8 mouse cellular contexts compared by ENCODE assay signal in the genomic region with DNA sequence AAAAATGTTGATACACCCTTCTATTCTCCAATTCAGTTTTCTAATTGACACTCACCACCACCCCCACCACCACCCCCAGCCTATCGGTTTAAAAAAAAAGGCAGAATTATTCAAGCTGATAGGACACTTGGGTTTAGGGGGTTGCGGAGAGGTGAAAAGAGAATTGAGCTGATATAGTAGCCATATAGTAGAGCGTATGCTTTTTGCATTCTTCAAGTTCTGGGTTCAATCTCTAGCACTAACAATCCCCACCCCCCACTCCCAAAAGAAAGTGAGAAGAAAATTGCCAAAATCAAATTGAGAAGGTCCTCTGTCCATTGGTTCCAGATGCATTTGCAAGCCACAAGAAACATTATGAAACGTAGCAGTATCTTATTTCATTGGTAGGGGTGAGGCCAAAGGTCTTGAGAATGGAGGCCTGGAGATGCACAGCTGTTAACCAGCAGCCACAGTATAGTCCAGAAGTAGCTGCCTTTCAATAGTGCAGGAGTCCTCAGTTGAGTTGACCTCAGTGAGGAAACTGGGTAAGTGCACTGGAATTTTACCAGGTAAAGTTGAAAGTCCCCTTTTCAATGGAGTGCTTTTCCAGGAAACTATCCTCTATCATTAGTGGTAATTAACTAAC. TPM values are rescaled to one million over a fixed set of nuclear protein-coding genes. Genes with fewer than 3 reads are reported as not detected.
DNase-seq lines count a peak whose midpoint lies in the region; ATAC-seq and TF ChIP-seq lines count a peak whose summit lies in the region.

No protein-coding gene starts in this region.

- no peaks in the 10 kb centered on the region for H3K9me3 ChIP-seq in lung, embryonic 14.5 days (ENCODE audit: low read depth, low read length)
- no peaks in the 10 kb centered on the region for H3K9me3 ChIP-seq in embryonic facial prominence, embryonic 11.5 days (replicated peaks; ENCODE audit: control insufficient read depth, low read length)
- H3K9me3 ChIP-seq in kidney, embryonic 16.5 days (ENCODE audit: low read length) = no peaks in the 10 kb centered on the region
- no peaks in the 10 kb centered on the region for H3K9me3 ChIP-seq in neural tube, embryonic 14.5 days (ENCODE audit: control insufficient read depth, low read length)

- WGBS in lung, embryonic 14.5 days = 39% methylated on average over 4 of the region's 4 CpGs
- WGBS in embryonic facial prominence, embryonic 11.5 days = 12% methylated on average over 4 of the region's 4 CpGs
- 37% methylated on average over 4 of the region's 4 CpGs for WGBS in kidney, embryonic 16.5 days
- 30% methylated on average over 4 of the region's 4 CpGs for WGBS in neural tube, embryonic 14.5 days

- no peak for TF ChIP-seq CTCF in lung, embryonic 14.5 days (IDR thresholded peaks at IDR 0.05; ENCODE audit: low read depth)

- no peaks in the 10 kb centered on the region for H3K4me1 ChIP-seq in lung, embryonic 14.5 days (ENCODE audit: insufficient read depth)
- no peaks in the 10 kb centered on the region for H3K4me1 ChIP-seq in embryonic facial prominence, embryonic 11.5 days (ENCODE audit: control insufficient read depth, insufficient read depth, low read length)
- peaks cover 19% of the 10 kb centered on the region for H3K4me1 ChIP-seq in kidney, embryonic 16.5 days (ENCODE audit: insufficient read depth, low read length)
- peaks cover 18% of the 10 kb centered on the region; the same call in 1 of the 2 replicates for H3K4me1 ChIP-seq in neural tube, embryonic 14.5 days (ENCODE audit: control insufficient read depth, insufficient read depth, low read length)

- DNase-seq in lung, embryonic 14.5 days = peak; percentile 7
- no peak for DNase-seq in lung, postnatal 14 days
- DNase-seq in embryonic facial prominence, embryonic 11.5 days (ENCODE audit: low spot score) = peak; percentile 68
- no peak for DNase-seq in right cerebral cortex, adult 18-20 months
- DNase-seq in thymus, postnatal 36 days = no peak
- no peak for DNase-seq in urinary bladder, postnatal 25 days (ENCODE audit: low spot score)

- peak overlapping the region; percentile 89 for H3K4me3 ChIP-seq in lung, embryonic 14.5 days (ENCODE audit: low read depth, low read length)
- H3K4me3 ChIP-seq in embryonic facial prominence, embryonic 11.5 days (ENCODE audit: low read depth, low read length) = peak overlapping the region; percentile 67
- peak overlapping the region; percentile 93 for H3K4me3 ChIP-seq in kidney, embryonic 16.5 days (ENCODE audit: low read length)
- peak overlapping the region; percentile 93 for H3K4me3 ChIP-seq in neural tube, embryonic 14.5 days (ENCODE audit: low read depth, low read length)

- no peaks in the 10 kb centered on the region for H3K27me3 ChIP-seq in lung, embryonic 14.5 days (ENCODE audit: insufficient read depth, low read length)
- H3K27me3 ChIP-seq in embryonic facial prominence, embryonic 11.5 days (ENCODE audit: control insufficient read depth, insufficient read depth, low read length) = no peaks in the 10 kb centered on the region
- H3K27me3 ChIP-seq in kidney, embryonic 16.5 days (ENCODE audit: insufficient read depth, low read length) = no peaks in the 10 kb centered on the region
- no peaks in the 10 kb centered on the region for H3K27me3 ChIP-seq in neural tube, embryonic 14.5 days (ENCODE audit: control insufficient read depth, insufficient read depth, low read length)

- H3K9ac ChIP-seq in lung, embryonic 14.5 days = peak overlapping the region; percentile 92
- peak overlapping the region; percentile 92 for H3K9ac ChIP-seq in embryonic facial prominence, embryonic 11.5 days (replicated peaks; ENCODE audit: low read length)
- peak overlapping the region; percentile 95 for H3K9ac ChIP-seq in kidney, embryonic 16.5 days (replicated peaks; ENCODE audit: low read length)
- peak overlapping the region; percentile 90 for H3K9ac ChIP-seq in neural tube, embryonic 14.5 days (replicated peaks; ENCODE audit: low read depth, low read length)

- peak overlapping the region; percentile 72 for H3K4me2 ChIP-seq in lung, embryonic 14.5 days
- peak overlapping the region; percentile 65 for H3K4me2 ChIP-seq in embryonic facial prominence, embryonic 11.5 days (ENCODE audit: low read depth, low read length)
- peak overlapping the region; percentile 77 for H3K4me2 ChIP-seq in kidney, embryonic 16.5 days (replicated peaks; ENCODE audit: low read depth, low read length)
- H3K4me2 ChIP-seq in neural tube, embryonic 14.5 days (ENCODE audit: low read depth, low read length) = peak overlapping the region; percentile 49

- peak overlapping the region; percentile 97; the same call in 1 of the 2 replicates for H3K27ac ChIP-seq in lung, embryonic 14.5 days (ENCODE audit: low read depth)
- peak overlapping the region; percentile 95 for H3K27ac ChIP-seq in embryonic facial prominence, embryonic 11.5 days (replicated peaks; ENCODE audit: low read depth, low read length)
- H3K27ac ChIP-seq in kidney, embryonic 16.5 days (ENCODE audit: low read length) = peak overlapping the region; percentile 98
- H3K27ac ChIP-seq in neural tube, embryonic 14.5 days (ENCODE audit: low read depth, low read length) = peak overlapping the region; percentile 94

- 0 out of 2 replicates have a peak, but pooled peaks cover 6% of the 10 kb centered on the region for H3K36me3 ChIP-seq in lung, embryonic 14.5 days (ENCODE audit: insufficient read depth)
- no peaks in the 10 kb centered on the region for H3K36me3 ChIP-seq in embryonic facial prominence, embryonic 11.5 days (replicated peaks; ENCODE audit: control insufficient read depth, insufficient read depth, low read depth, low read length)
- no peaks in the 10 kb centered on the region for H3K36me3 ChIP-seq in kidney, embryonic 16.5 days (ENCODE audit: insufficient read depth, low read length)
- H3K36me3 ChIP-seq in neural tube, embryonic 14.5 days (ENCODE audit: control insufficient read depth, insufficient read depth, low read length) = no peaks in the 10 kb centered on the region

- no peak for ATAC-seq in lung, embryonic 14.5 days (ENCODE audit: insufficient read depth)
- ATAC-seq in embryonic facial prominence, embryonic 11.5 days (replicated peaks; ENCODE audit: insufficient number of reproducible peaks, low FRiP score, low TSS enrichment, low read depth) = no peak
- no peak for ATAC-seq in kidney, embryonic 16.5 days (ENCODE audit: low FRiP score, low TSS enrichment)
- ATAC-seq in neural tube, embryonic 14.5 days (ENCODE audit: low read depth) = no peak

RNA-seq across cellular contexts. Expression of gene Dcaf5, which starts 0.8 kb away (rescaled TPM):
- 9.9 and 10.7 TPM in 2 replicates for polyA plus RNA-seq in lung, embryonic 14.5 days (2014; fragmentation: Nextera tagmentation; extraction: Ambion mirVana)
- 10.1 and 11.5 TPM in 2 replicates for polyA plus RNA-seq in embryonic facial prominence, embryonic 11.5 days (2014; fragmentation: Nextera tagmentation; extraction: Ambion mirVana)
- 12.7 and 13.1 TPM in 2 replicates for polyA plus RNA-seq in kidney, embryonic 16.5 days (2015; fragmentation: Nextera tagmentation; extraction: Ambion mirVana)
- 25.3 and 25.6 TPM in 2 replicates for polyA plus RNA-seq in neural tube, embryonic 14.5 days (2014; fragmentation: Nextera tagmentation; extraction: Ambion mirVana)

RNA-seq across cellular contexts. Expression of gene Exd2, which starts 25.7 kb away (rescaled TPM):
- 28.5 and 29.5 TPM in 2 replicates for polyA plus RNA-seq in lung, embryonic 14.5 days (2014; fragmentation: Nextera tagmentation; extraction: Ambion mirVana)
- polyA plus RNA-seq in embryonic facial prominence, embryonic 11.5 days (2014; fragmentation: Nextera tagmentation; extraction: Ambion mirVana) = 34.9 and 36.2 TPM in 2 replicates
- polyA plus RNA-seq in kidney, embryonic 16.5 days (2015; fragmentation: Nextera tagmentation; extraction: Ambion mirVana) = 31.2 and 34.8 TPM in 2 replicates
- 60.9 and 63.6 TPM in 2 replicates for polyA plus RNA-seq in neural tube, embryonic 14.5 days (2014; fragmentation: Nextera tagmentation; extraction: Ambion mirVana)

Comparison
In these comparisons a context has a peak if more than half of its experiments do, and no peak if none do; other contexts are left out.
1. DNase-seq: peak in lung, embryonic 14.5 days (single experiment) and embryonic facial prominence, embryonic 11.5 days (single experiment); none in lung, postnatal 14 days (single experiment), right cerebral cortex, adult 18-20 months (single experiment), thymus, postnatal 36 days (0 of 2) and urinary bladder, postnatal 25 days (single experiment).
2. Peak in every context shown above with its lines, with median percentiles within 50 percentile points of each other: H3K27ac ChIP-seq, H3K4me2 ChIP-seq, H3K4me3 ChIP-seq and H3K9ac ChIP-seq.